Mouse (Mus musculus): ENCODE measurements around the gene Tbca. TPM values are rescaled to one million over a fixed set of nuclear protein-coding genes. Genes with fewer than 3 reads are reported as not detected.

Gene Tbca
- polyA plus RNA-seq, 1 experiment = 15.2 TPM

DNA sequence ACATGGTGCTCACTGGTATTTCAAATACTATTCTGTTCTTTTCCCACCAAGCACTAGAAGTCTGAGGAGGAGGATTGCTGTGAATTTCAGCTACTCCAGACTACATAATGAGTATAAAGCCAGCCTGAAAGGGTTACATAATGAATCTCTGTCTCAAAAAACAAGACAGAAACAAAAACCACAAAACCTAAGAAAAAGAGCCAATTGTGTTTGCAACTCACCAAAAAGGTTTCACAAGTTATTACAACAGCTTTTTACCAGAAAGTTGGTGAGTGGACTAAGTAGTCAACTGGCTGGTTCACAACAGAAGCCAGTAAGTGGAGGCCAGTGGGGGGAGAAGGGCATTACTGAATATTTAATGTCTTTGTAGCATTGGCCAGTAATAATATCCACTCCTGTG, 19.9 kb downstream of the Tbca start:
- no peaks in the 10 kb centered on the region for H3K9me3 ChIP-seq
- H3K36me3 ChIP-seq (replicated peaks; ENCODE audit: low read length) = peaks cover 2% of the 10 kb centered on the region
- peaks cover 36% of the 10 kb centered on the region for H3K4me1 ChIP-seq
- TF ChIP-seq GATA1 (IDR thresholded peaks at IDR 0.05; ENCODE audit: borderline replicate concordance, low read length) (no peak), FLI1 (IDR thresholded peaks at IDR 0.05; ENCODE audit: low read length) (no peak)
- H3K27me3 ChIP-seq (replicated peaks) = no peaks in the 10 kb centered on the region
- H3K4me3 ChIP-seq (replicated peaks) = no peak overlapping the region

DNA sequence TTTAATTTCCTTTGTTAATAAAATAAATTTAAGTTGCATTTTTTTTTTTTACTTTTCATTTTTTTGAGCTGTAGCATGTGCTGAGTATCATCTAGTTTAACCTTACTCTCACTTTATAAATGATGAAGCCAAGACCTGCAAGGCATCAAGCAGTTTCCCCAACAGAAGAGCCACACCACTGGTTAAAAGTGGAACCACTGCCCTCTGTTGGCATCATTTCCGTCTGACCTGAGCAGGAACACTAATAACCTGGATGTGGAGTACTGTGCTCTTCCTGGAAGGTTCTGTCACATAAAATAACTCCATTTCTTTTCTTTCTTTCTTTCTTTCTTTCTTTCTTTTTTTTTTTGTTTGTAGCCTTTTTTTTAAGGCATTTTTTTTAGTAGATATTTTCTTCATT, 21.0 kb downstream of the Tbca start:
- Histone ChIP-seq H3K9me3 (no peaks in the 10 kb centered on the region), H3K4me3 (replicated peaks) (no peak overlapping the region), H3K27me3 (replicated peaks) (no peaks in the 10 kb centered on the region), H3K36me3 (replicated peaks; ENCODE audit: low read length) (peaks cover 2% of the 10 kb centered on the region), H3K4me1 (peaks cover 34% of the 10 kb centered on the region)
- TF ChIP-seq GATA1 (IDR thresholded peaks at IDR 0.05; ENCODE audit: borderline replicate concordance, low read length) = no peak

DNA sequence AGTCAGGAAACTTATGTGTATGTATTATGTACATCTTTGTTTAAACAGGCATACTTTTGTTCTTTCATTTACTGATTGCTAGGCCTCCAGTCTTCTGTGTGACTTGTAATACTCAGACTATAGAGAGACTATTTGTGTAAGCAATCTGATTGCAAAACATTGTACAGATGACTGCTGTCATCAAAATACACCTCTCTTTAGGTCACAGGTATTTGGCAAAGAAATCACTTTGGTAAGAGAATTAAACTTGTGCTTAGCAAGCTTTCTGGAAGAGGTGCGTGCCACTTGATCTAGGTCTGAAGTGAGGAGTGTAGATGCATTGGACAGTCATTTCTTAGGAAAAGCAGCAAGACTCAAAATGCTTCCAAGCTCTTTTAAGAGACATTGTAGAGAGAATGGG, 22.7 kb downstream of the Tbca start:
- H3K36me3 ChIP-seq (replicated peaks; ENCODE audit: low read length) = peaks cover 2% of the 10 kb centered on the region
- H3K4me3 ChIP-seq (replicated peaks) = no peak overlapping the region
- no peaks in the 10 kb centered on the region for H3K27me3 ChIP-seq (replicated peaks)
- peaks cover 23% of the 10 kb centered on the region for H3K4me1 ChIP-seq
- TF ChIP-seq GATA1 (IDR thresholded peaks at IDR 0.05; ENCODE audit: borderline replicate concordance, low read length) = no peak
- TF ChIP-seq FLI1 (IDR thresholded peaks at IDR 0.05; ENCODE audit: low read length) = no peak
- H3K9me3 ChIP-seq = no peaks in the 10 kb centered on the region

DNA sequence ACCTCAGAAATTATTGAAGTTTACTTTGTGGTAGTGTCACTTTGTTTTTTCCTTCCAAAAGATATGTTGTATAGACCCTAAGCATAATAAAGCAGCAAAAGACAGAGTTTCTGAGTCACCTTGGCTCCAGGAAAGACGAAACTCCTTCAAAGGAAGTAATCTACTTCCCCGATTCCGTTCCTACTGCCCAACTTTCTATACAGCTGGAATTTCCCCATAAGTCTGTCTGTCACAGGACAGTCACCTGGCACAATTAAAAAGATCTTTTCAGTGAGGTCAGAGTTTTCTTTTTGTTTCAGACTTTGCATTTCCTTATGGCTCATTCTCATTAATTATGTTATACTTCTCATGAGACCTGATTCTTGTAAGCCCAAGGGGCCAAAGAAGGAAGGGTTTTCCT, 25.1 kb downstream of the Tbca start:
- peaks cover 2% of the 10 kb centered on the region; the same call in 1 of the 2 replicates for H3K4me1 ChIP-seq
- no peaks in the 10 kb centered on the region for H3K9me3 ChIP-seq
- no peak for TF ChIP-seq GATA1 (IDR thresholded peaks at IDR 0.05; ENCODE audit: borderline replicate concordance, low read length)
- TF ChIP-seq FLI1 (IDR thresholded peaks at IDR 0.05; ENCODE audit: low read length) = no peak

DNA sequence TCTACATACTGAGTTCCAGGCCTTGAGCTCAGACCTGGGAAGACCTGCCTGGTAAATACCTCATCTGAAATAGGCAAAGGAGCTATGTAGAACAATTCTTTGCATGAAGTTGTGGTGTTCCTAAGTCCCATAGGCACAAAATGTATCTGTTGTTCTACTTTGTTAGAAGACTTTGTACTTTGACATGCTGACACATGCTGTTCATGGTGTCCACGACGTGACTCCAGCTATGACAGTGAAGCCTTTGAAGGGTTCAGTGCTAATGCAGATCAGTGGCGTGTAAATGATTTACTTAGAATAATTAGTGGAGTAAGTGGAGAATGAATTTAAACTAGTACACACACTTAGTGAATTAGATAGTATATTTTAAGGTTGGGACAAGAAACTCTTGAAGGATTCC, 31.8 kb downstream of the Tbca start:
- Histone ChIP-seq H3K4me3 (replicated peaks) (no peak overlapping the region), H3K4me1 (peaks cover 8% of the 10 kb centered on the region), H3K27me3 (replicated peaks) (no peaks in the 10 kb centered on the region), H3K36me3 (replicated peaks; ENCODE audit: low read length) (peaks cover 27% of the 10 kb centered on the region), H3K9me3 (peaks cover 9% of the 10 kb centered on the region)
- TF ChIP-seq FLI1 (IDR thresholded peaks at IDR 0.05; ENCODE audit: low read length) (no peak), GATA1 (IDR thresholded peaks at IDR 0.05; ENCODE audit: borderline replicate concordance, low read length) (no peak)

More for the DNA sequence above, 25.1 kb downstream of the Tbca start:
- no peak overlapping the region for H3K4me3 ChIP-seq (replicated peaks)
- no peaks in the 10 kb centered on the region for H3K27me3 ChIP-seq (replicated peaks)
- peaks cover 2% of the 10 kb centered on the region for H3K36me3 ChIP-seq (replicated peaks; ENCODE audit: low read length)

DNA sequence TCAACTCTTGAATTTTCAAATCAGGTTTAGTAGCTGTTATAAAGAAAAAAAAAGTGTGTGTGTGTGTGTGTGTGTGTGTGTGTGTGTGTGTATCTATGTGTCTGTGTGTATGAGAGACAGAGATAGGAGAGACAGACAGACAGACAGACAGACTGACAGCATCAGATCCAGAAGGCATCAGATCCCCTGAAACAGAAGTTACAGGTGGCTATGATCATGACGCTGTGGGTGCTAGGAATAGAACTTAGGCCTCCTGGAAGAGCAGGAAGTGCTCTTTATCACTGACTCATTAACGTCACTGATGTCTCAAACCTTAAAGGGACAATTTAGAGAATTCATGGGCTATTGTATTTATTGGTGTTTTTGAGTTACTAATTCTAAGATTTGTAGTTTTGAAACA, 32.2 kb downstream of the Tbca start:
- H3K36me3 ChIP-seq (replicated peaks; ENCODE audit: low read length) = peaks cover 31% of the 10 kb centered on the region
- TF ChIP-seq GATA1 (IDR thresholded peaks at IDR 0.05; ENCODE audit: borderline replicate concordance, low read length) = no peak
- TF ChIP-seq FLI1 (IDR thresholded peaks at IDR 0.05; ENCODE audit: low read length) = no peak
- H3K4me1 ChIP-seq = peaks cover 8% of the 10 kb centered on the region

DNA sequence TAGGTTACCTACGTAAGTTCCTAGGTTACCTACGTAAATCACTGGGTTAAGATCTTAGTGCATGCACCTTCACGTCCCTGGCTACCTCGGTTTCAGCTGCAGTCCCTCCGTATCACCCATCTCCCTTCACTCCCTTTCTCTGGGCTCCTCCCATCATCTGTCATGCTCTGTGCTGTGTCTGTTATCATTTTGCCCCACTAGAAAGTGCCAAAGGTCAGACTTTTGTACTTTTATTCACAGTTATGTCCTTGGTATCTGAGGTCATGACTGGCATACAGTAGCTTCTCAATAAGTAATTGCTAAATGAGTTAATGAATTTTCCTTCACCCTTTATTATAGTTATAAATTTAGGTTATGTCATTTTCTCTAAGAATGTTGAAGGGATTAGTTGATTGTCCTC, 37.7 kb downstream of the Tbca start:
- Histone ChIP-seq H3K4me1 (peaks cover 29% of the 10 kb centered on the region), H3K36me3 (replicated peaks; ENCODE audit: low read length) (peaks cover 34% of the 10 kb centered on the region), H3K4me3 (replicated peaks) (no peak overlapping the region), H3K9me3 (peaks cover 13% of the 10 kb centered on the region), H3K27me3 (replicated peaks) (no peaks in the 10 kb centered on the region)
- TF ChIP-seq FLI1 (IDR thresholded peaks at IDR 0.05; ENCODE audit: low read length) = no peak
- TF ChIP-seq GATA1 (IDR thresholded peaks at IDR 0.05; ENCODE audit: borderline replicate concordance, low read length) = no peak

More for the DNA sequence above, 32.2 kb downstream of the Tbca start:
- H3K9me3 ChIP-seq = peaks cover 13% of the 10 kb centered on the region
- no peaks in the 10 kb centered on the region for H3K27me3 ChIP-seq (replicated peaks)
- H3K4me3 ChIP-seq (replicated peaks) = no peak overlapping the region

DNA sequence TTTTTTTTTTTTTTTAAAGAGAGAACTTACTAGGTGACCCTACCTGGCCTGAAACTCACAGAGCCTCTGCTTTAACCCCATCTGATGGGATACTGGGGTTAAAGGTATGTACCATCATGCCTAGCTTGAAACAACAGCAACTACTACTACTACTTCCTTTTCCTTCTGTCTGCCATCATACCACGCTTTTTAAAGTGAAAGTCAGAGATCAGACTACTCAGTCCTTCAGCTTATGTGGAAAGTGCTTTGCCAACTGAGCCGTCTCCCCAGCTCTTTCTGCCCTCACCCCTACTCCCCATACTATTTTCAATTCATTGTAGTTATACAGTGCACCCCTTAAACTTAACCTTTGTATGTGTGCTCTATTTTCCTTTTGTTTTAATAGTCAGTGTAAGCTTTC, 38.3 kb downstream of the Tbca start:
- no peak overlapping the region for H3K4me3 ChIP-seq (replicated peaks)
- no peaks in the 10 kb centered on the region for H3K27me3 ChIP-seq (replicated peaks)
- H3K4me1 ChIP-seq = peaks cover 29% of the 10 kb centered on the region
- H3K9me3 ChIP-seq = peaks cover 13% of the 10 kb centered on the region
- TF ChIP-seq FLI1 (IDR thresholded peaks at IDR 0.05; ENCODE audit: low read length) (no peak), GATA1 (IDR thresholded peaks at IDR 0.05; ENCODE audit: borderline replicate concordance, low read length) (no peak)
- peaks cover 37% of the 10 kb centered on the region for H3K36me3 ChIP-seq (replicated peaks; ENCODE audit: low read length)

DNA sequence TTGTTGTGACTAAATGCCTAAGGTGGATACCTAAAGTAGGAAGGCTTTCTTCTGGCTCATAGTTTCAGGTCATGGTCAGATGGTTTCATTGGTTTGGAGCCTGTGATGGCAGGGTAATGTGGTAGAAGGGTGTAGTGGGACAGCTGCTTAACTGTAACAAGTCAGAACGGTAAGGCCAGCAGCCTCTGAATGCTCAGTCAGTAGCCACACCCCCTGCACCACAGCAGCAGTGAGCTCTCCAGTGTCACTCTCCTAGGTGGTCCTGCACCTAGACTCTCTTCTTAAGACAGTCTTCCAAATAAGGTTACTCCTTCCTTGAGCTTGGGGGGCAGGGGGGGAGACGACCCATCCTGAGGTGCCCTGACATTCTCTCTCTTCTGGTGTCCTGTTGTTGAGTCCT, 39.1 kb downstream of the Tbca start:
- TF ChIP-seq GATA1 (IDR thresholded peaks at IDR 0.05; ENCODE audit: borderline replicate concordance, low read length) (no peak), FLI1 (IDR thresholded peaks at IDR 0.05; ENCODE audit: low read length) (no peak)
- H3K36me3 ChIP-seq (replicated peaks; ENCODE audit: low read length) = peaks cover 44% of the 10 kb centered on the region
- peaks cover 32% of the 10 kb centered on the region for H3K4me1 ChIP-seq
- H3K9me3 ChIP-seq = peaks cover 13% of the 10 kb centered on the region
- no peaks in the 10 kb centered on the region for H3K27me3 ChIP-seq (replicated peaks)
- H3K4me3 ChIP-seq (replicated peaks) = no peak overlapping the region

DNA sequence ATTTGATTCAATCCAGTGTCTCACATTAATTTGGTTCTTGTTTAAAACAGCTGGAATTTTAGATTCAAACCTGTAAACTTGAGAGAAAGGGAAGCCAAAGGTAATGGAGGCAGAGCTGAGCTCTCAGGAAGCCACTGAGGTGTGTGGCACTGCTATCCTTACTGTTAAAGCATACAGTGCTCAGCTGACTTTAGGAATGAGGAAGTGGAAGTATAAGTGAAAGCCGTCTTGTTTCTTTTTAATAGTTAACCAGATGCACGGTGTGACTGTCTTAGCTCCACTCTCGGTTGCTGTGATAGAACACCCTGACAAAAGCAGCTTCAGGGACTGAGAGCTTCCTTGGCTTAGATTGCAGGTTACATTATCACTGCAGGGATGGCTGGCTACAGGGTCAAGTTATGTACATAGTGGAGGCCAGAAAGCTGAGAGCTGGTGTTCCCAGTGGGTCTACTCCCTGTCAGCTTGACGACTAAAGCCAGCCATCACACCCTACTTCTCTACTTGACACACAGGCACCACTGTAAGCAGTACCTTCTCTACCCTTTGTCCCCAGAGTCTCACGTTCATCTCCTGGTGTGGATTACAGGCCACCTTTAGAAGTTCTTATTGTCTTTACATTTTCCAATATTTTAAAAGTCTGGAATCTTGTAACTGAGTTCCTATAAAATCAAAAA, 49.5 kb downstream of the Tbca start:
- TF ChIP-seq GATA1 (IDR thresholded peaks at IDR 0.05; ENCODE audit: borderline replicate concordance, low read length) = no peak
- TF ChIP-seq FLI1 (IDR thresholded peaks at IDR 0.05; ENCODE audit: low read length) = no peak
- Histone ChIP-seq H3K9me3 (no peaks in the 10 kb centered on the region), H3K36me3 (replicated peaks; ENCODE audit: low read length) (peaks cover 83% of the 10 kb centered on the region), H3K4me3 (replicated peaks) (no peak overlapping the region), H3K4me1 (peaks cover 13% of the 10 kb centered on the region), H3K27me3 (replicated peaks) (no peaks in the 10 kb centered on the region)

Measured in megakaryocyte, embryonic 14.5 days (primary cell).